Mouse (Mus musculus) lung, adult 2 months (tissue): ENCODE measurements around the gene Limk2.

Source experiments
- CTCF ChIP-seq: fragments of 200-500 bp; IDR thresholded peaks from 2 replicates; pipeline ENCODE4 v1.5.1; 2011; ENCODE audit warnings: mild to moderate bottlenecking, low read length, control low read depth; ENCODE audit not compliant: insufficient read depth
- POLR2A ChIP-seq: fragments of 200-500 bp; IDR thresholded peaks from 2 replicates; pipeline ENCODE4 v1.6.1; 2011; ENCODE audit warnings: low read depth, mild to moderate bottlenecking, control low read depth, low read length, borderline replicate concordance; ENCODE audit errors: extremely low read depth

GRCm38 (mm10) chr11:3370928-3371598, 37.9 kb downstream of the Limk2 start:
- TF ChIP-seq POLR2A (peak; percentile 65; the same call in 1 of the 2 replicates), CTCF (no peak)
